Mouse (Mus musculus): ENCODE measurements around the gene Aspdh.

Gene Aspdh

GRCm38 (mm10) chr7:44497361-44498055, 32.3 kb downstream of the Aspdh start:
- in situ Hi-C loops (cut with MboI, MseI), result no loop called here

- in situ Hi-C loops (cut with MboI, MseI), result no loop called here
Observed at GRCm38 (mm10) chr7:44498922-44499321, 33.7 kb downstream of the Aspdh start.

- in situ Hi-C loops (cut with MboI, MseI), result no loop called here
Observed at GRCm38 (mm10) chr7:44500046-44500445, 34.9 kb downstream of the Aspdh start.

- in situ Hi-C loops (cut with MboI, MseI), result no loop called here
Observed at GRCm38 (mm10) chr7:44501563-44502115, 36.4 kb downstream of the Aspdh start.

- in situ Hi-C loops (cut with MboI, MseI), result no loop called here
Observed at GRCm38 (mm10) chr7:44507491-44507890, 42.3 kb downstream of the Aspdh start.

Measured in T-helper 17 cell (primary cell).